Mouse (Mus musculus): ENCODE measurements around the gene Gm6588.
"Not testable (repeated sequence)": the region's sequence is repeated elsewhere in the genome, so short reads cannot be mapped to it uniquely, and the experiment has no call there.

DNA sequence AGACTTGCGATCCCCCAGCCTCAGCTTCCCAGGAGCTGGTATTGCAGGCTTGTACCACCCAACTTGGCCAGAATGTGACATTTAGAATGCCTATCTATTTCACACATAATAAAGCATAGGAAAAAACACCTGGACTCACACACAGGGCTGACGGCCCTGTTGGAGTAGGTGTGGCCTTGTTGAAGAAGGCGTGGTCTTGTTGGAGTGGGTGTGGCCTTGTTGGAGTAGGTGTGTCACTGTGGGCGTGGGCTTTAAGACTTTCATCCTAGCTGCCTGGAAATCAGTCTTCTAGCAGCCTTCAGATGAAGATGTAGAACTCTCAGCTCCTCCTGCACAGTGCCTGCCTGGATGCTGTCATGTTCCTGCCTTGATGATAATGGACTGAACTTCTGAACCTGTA is 36.4 kb upstream of the Gm6588 start:
- TF ChIP-seq TAL1, GATA1 (IDR thresholded peaks at IDR 0.05; ENCODE audit: low read length): not testable (repeated sequence)

All from erythroblast, embryonic 14.5 days (primary cell).